Mouse (Mus musculus): ENCODE data around the gene Olfr1369-ps1.
A peak's percentile ranks its signal among the peaks of the same experiment; 100 is the strongest.
"Not testable (repeated sequence)": the region's sequence is repeated elsewhere in the genome, so short reads cannot be mapped to it uniquely, and the experiment has no call there.

Gene Olfr1369-ps1

GRCm38 (mm10) chr13:21111183-21111582 is at the start of gene Olfr1369-ps1:
TSS of gene Olfr1369-ps1 (plus strand) at chr13:21111483.
- not testable (repeated sequence) for H3K36me3 ChIP-seq (ENCODE audit: control insufficient read depth, insufficient read depth, low read length, poor library complexity, severe bottlenecking); DNase-seq (ENCODE audit: low read depth, low spot score); H3K27me3 ChIP-seq (ENCODE audit: control insufficient read depth, insufficient read depth, low read length, poor library complexity, severe bottlenecking)

DNA sequence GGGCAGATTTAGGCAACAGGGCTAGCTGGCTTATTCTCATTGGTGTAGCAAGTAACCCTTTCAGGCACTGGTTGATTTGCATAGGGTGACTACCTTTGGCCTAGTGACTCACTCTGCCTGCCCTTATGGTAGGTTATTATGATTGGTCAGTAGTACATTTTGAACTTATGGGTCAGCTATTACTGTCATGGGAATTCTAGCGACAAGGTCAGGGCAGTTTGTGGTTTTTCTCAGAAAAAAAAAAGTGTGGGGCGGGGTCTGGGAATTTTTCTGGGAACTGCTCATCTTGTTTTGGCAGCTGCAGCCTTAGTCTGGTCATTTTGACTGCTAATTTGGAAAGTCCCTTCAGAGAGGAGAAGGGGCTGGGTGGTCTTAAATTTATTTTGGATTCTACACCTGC is 45.3 kb upstream of the Olfr1369-ps1 start:
- Histone ChIP-seq H3K27me3 (ENCODE audit: control insufficient read depth, insufficient read depth, low read length, poor library complexity, severe bottlenecking) (no peaks in the 10 kb centered on the region), H3K36me3 (ENCODE audit: control insufficient read depth, insufficient read depth, low read length, poor library complexity, severe bottlenecking) (no peaks in the 10 kb centered on the region)
- DNase-seq (ENCODE audit: low read depth, low spot score), result no peak

DNA sequence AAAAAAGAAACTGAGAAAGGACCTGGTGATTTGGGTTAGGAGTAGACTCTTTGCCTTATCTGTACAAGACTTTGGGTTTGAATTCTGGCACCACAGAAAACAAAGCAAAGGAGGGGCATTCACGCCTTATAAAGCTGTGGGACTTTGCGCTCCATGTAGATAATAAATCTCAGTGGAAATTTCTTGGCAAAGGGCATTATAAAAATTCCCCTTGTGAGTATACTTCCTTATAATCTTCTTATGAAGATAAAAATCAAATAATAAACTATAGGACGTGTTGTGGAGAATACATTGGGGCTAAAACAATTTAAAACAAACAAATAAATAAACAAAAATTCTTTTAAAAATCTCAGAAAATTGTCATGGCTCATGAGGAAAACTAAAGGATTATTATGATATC is 36.4 kb upstream of the Olfr1369-ps1 start, which contains the start of gene Olfr1370:
TSS of gene Olfr1370 (minus strand) at position 101 of the 400 bp plus-strand sequence.
- DNase-seq (ENCODE audit: low read depth, low spot score), result no peak
- no peaks in the 10 kb centered on the region for H3K27me3 ChIP-seq (ENCODE audit: control insufficient read depth, insufficient read depth, low read length, poor library complexity, severe bottlenecking)
- H3K36me3 ChIP-seq (ENCODE audit: control insufficient read depth, insufficient read depth, low read length, poor library complexity, severe bottlenecking), result no peaks in the 10 kb centered on the region

- H3K27me3 ChIP-seq (ENCODE audit: control insufficient read depth, insufficient read depth, low read length, poor library complexity, severe bottlenecking), result no peaks in the 10 kb centered on the region
- H3K36me3 ChIP-seq (ENCODE audit: control insufficient read depth, insufficient read depth, low read length, poor library complexity, severe bottlenecking), result no peaks in the 10 kb centered on the region
- DNase-seq (ENCODE audit: low read depth, low spot score), result no peak
Observed at GRCm38 (mm10) chr13:21082686-21083085, 28.6 kb upstream of the Olfr1369-ps1 start.

DNA sequence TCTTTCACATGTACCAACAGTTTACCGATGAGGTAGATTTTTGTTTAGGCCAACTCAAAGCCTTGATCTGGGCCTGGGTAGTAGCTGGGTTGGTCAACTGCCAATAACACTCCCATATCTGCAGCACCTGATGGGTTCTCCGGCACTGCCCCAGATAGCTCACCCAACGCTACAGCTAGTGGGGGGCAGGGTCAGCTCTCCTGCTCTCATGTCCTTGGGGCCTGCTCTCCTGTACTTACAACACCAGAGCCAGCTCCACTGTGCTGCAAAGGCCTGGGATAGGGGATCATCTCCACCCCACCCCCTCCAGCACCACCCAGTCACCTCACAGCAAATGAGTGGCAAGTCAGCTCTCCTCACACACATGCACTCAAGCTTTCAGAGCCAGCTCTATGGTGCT is 1.5 kb upstream of the Olfr1369-ps1 start:
- no peak for DNase-seq (ENCODE audit: low read depth, low spot score)
- Histone ChIP-seq H3K36me3 (ENCODE audit: control insufficient read depth, insufficient read depth, low read length, poor library complexity, severe bottlenecking) (no peaks in the 10 kb centered on the region), H3K27me3 (ENCODE audit: control insufficient read depth, insufficient read depth, low read length, poor library complexity, severe bottlenecking) (no peaks in the 10 kb centered on the region)

GRCm38 (mm10) chr13:21110441-21110840 is 842 bp upstream of the Olfr1369-ps1 start:
- Histone ChIP-seq H3K27me3 (ENCODE audit: control insufficient read depth, insufficient read depth, low read length, poor library complexity, severe bottlenecking) (no peaks in the 10 kb centered on the region), H3K36me3 (ENCODE audit: control insufficient read depth, insufficient read depth, low read length, poor library complexity, severe bottlenecking) (no peaks in the 10 kb centered on the region)
- no peak for DNase-seq (ENCODE audit: low read depth, low spot score)

DNA sequence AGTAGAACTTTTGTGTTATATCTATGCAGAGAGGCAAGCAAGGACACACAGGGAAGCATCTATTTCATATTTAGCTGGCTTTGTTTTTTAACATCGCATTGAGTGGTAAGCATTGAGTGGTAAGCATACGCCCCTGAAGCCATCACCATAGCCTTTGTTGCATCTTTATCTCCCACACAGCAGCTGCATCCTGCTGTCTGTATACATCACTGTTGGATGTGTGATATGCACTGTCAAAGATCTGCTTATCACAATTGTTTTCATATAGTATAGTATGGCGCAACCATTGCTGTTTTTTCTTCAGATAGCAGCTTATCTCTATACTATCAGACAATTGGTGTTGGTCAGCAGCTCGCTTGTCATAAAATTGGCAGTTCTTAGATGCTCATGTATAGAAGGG is 2.8 kb downstream of the Olfr1369-ps1 start:
- no peak for DNase-seq (ENCODE audit: low read depth, low spot score)
- Histone ChIP-seq H3K27me3 (ENCODE audit: control insufficient read depth, insufficient read depth, low read length, poor library complexity, severe bottlenecking) (no peaks in the 10 kb centered on the region), H3K36me3 (ENCODE audit: control insufficient read depth, insufficient read depth, low read length, poor library complexity, severe bottlenecking) (no peaks in the 10 kb centered on the region)

- DNase-seq (ENCODE audit: low read depth, low spot score); H3K36me3 ChIP-seq (ENCODE audit: control insufficient read depth, insufficient read depth, low read length, poor library complexity, severe bottlenecking); H3K27me3 ChIP-seq (ENCODE audit: control insufficient read depth, insufficient read depth, low read length, poor library complexity, severe bottlenecking): not testable (repeated sequence)
Observed at GRCm38 (mm10) chr13:21129339-21129738, 18.1 kb downstream of the Olfr1369-ps1 start, which contains the start of gene Olfr263. TSS of gene Olfr263 (plus strand) at chr13:21129639.

DNA sequence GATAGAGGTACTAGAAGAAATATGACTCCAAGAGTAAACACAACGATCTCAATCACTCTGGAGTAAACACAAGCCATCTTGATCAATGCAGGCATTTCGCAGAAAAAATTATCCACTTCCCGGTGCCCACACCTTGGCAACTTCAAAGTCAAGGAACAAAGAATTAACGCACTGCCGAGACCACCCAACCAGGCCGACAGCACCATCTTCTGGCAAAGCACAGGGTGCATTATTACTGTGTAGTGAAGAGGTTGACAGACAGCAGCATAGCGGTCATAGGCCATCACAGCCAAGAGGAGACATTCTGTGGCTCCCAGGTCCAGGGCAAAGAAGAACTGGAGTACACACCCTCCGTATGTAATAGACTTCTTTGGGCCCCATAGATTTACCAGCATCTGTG is 31.1 kb downstream of the Olfr1369-ps1 start:
- DNase-seq (ENCODE audit: low read depth, low spot score), result no peak
- Histone ChIP-seq H3K36me3 (ENCODE audit: control insufficient read depth, insufficient read depth, low read length, poor library complexity, severe bottlenecking) (no peaks in the 10 kb centered on the region), H3K27me3 (ENCODE audit: control insufficient read depth, insufficient read depth, low read length, poor library complexity, severe bottlenecking) (no peaks in the 10 kb centered on the region)

DNA sequence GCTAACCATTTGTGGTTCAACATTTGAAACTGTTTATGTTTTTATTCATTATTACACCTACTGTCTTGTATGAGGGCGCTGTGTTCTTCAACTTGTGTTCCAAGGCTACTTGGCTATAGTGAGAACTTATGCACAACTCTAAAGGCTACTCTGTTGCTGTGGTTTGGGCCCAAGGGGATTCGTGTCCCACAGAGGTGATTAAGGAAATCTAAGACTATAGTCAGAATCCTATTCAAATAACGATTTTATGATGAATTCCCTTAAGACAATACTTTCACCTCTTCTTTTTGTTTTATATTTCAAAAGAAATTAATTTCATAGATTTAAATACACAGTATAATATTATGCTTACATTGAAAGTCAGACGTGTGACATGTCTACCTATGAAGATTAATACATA is 34.5 kb downstream of the Olfr1369-ps1 start, which contains the start of gene Olfr1368:
TSS of gene Olfr1368 (minus strand) at position 101 of the 400 bp plus-strand sequence.
- Histone ChIP-seq H3K27me3 (ENCODE audit: control insufficient read depth, insufficient read depth, low read length, poor library complexity, severe bottlenecking) (no peaks in the 10 kb centered on the region), H3K36me3 (ENCODE audit: control insufficient read depth, insufficient read depth, low read length, poor library complexity, severe bottlenecking) (no peaks in the 10 kb centered on the region)
- DNase-seq (ENCODE audit: low read depth, low spot score), result no peak

DNA sequence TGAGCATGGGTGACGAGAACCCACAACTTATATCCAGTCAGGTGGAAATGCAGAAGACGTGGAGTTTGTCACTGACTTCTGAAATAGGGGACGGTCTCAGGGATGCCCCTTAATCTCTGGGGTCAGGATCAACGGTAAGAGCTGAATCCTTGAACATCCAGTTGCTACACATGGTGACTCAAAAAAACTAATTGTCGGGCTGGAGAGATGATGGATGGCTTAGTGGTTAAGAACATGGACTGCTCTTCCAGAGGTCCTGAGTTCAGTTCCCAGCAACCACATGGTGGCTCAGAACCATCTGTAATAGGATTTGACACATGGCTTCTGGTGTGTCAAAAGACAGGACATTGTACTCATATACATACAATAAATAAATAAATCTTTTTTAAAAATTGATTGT is 44.6 kb downstream of the Olfr1369-ps1 start:
- no peak for DNase-seq (ENCODE audit: low read depth, low spot score)
- no peaks in the 10 kb centered on the region for H3K27me3 ChIP-seq (ENCODE audit: control insufficient read depth, insufficient read depth, low read length, poor library complexity, severe bottlenecking)

DNA sequence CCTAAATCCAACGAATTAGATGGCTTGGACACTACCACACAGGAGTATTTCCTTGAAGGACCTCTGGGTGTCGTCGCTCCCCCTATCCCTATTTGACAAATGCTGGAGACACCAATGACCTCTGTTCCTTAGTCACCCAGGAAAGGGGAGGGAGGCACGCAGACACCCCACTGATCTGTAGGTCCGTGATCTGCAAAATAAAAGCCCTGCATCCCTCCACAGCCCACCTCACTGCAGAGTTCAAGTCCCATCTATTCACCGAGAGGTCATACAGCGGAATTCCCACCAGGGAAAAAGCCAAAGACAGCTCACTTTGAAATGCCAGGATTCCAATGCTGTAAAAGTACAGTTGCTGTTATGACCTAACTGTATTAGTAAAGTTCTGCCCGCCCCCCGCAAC is 46.8 kb downstream of the Olfr1369-ps1 start:
- Histone ChIP-seq H3K36me3 (ENCODE audit: control insufficient read depth, insufficient read depth, low read length, poor library complexity, severe bottlenecking) (no peaks in the 10 kb centered on the region), H3K27me3 (ENCODE audit: control insufficient read depth, insufficient read depth, low read length, poor library complexity, severe bottlenecking) (no peaks in the 10 kb centered on the region)
- no peak for DNase-seq (ENCODE audit: low read depth, low spot score)

More for the DNA sequence above, 44.6 kb downstream of the Olfr1369-ps1 start:
- no peaks in the 10 kb centered on the region for H3K36me3 ChIP-seq (ENCODE audit: control insufficient read depth, insufficient read depth, low read length, poor library complexity, severe bottlenecking)

GRCm38 (mm10) chr13:21158785-21159474 is 47.6 kb downstream of the Olfr1369-ps1 start:
- Histone ChIP-seq H3K27me3 (ENCODE audit: control insufficient read depth, insufficient read depth, low read length, poor library complexity, severe bottlenecking) (no peaks in the 10 kb centered on the region), H3K36me3 (ENCODE audit: control insufficient read depth, insufficient read depth, low read length, poor library complexity, severe bottlenecking) (no peaks in the 10 kb centered on the region)
- DNase-seq (ENCODE audit: low read depth, low spot score), result peak; percentile 93

DNA sequence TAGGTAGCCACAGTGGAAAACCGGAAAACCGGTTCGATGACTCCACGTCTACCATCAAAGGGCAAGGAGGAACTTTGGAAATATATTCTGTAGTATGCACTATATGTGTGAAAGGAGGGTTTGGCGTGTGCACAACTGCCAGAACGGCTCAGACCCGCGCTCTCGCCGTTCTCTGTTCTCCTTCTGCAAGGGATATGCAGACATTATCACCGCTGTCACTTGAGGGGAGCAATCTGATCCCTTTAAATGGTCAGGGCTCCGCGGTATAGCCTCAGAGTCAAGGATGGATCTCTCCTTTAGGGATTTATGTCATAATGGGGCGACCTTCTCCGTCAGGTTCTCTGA is 48.2 kb downstream of the Olfr1369-ps1 start:
- Histone ChIP-seq H3K36me3 (ENCODE audit: control insufficient read depth, insufficient read depth, low read length, poor library complexity, severe bottlenecking) (no peaks in the 10 kb centered on the region), H3K27me3 (ENCODE audit: control insufficient read depth, insufficient read depth, low read length, poor library complexity, severe bottlenecking) (no peaks in the 10 kb centered on the region)
- peak; percentile 43 for DNase-seq (ENCODE audit: low read depth, low spot score)

- H3K27me3 ChIP-seq (ENCODE audit: control insufficient read depth, insufficient read depth, low read length, poor library complexity, severe bottlenecking), result no peaks in the 10 kb centered on the region
- DNase-seq (ENCODE audit: low read depth, low spot score), result peak; percentile 17
- no peaks in the 10 kb centered on the region for H3K36me3 ChIP-seq (ENCODE audit: control insufficient read depth, insufficient read depth, low read length, poor library complexity, severe bottlenecking)
Observed at GRCm38 (mm10) chr13:21160041-21160511, 48.8 kb downstream of the Olfr1369-ps1 start.
